Mouse (Mus musculus): ENCODE measurements around the gene Stk19. TPM values are rescaled to one million over a fixed set of nuclear protein-coding genes. Genes with fewer than 3 reads are reported as not detected.
"Not testable (repeated sequence)": the region's sequence is repeated elsewhere in the genome, so short reads cannot be mapped to it uniquely, and the experiment has no call there.

Stk19 gene
- polyA plus RNA-seq, 1 experiment, result 20.3 TPM

DNA sequence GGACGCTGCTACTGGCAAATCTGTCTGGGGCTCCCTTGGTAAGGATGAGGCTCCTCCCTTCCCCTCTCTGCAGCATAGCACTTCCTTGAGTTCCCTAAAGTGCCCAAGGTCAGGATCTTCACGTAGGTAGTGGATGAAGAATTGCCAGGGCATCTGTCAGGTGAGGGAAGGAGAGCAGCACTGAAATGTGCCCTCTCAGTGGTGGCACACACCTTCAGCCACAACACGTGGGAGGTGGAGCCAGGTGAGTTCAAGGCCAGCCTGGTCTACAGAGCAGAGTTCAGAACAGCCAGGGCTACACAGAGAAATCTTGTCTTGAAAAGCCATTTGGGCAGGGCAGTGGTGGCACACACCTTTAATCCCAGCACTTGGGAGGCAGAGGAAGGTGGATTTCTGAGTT lies 18.0 kb upstream of the Stk19 start:
- no peak overlapping the region for H3K27ac ChIP-seq (replicated peaks; ENCODE audit: low read depth, low read length)

DNA sequence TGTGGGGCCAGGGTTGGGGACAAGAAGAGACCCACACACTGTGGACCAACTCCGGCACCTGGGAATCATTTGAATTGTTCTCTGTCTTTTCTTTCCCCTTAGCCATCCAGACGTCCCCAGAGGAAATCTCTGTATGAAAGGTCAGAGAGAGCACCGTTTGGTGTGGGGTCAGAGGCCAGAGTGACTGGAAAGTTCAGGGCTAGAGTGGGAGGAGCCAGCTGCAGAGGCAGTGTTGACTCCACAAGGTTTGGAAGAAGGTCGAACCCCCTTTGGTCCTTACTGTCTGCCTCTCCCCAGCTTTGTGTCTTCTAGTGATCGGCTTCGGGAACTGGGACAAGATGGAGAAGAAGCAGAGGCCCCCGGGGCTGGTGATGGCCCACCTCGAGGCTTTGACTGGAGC lies 16.8 kb upstream of the Stk19 start:
- H3K4me1 ChIP-seq (ENCODE audit: control insufficient read depth, insufficient read depth, insufficient read length, low read length), result peaks cover 7% of the 10 kb centered on the region; the same call in 1 of the 2 replicates
- no peak overlapping the region for H3K27ac ChIP-seq (replicated peaks; ENCODE audit: low read depth, low read length)
- no peak overlapping the region for H3K4me3 ChIP-seq (ENCODE audit: insufficient read depth, low read depth, low read length)

More for the DNA sequence above, 18.0 kb upstream of the Stk19 start:
- Histone ChIP-seq H3K4me3 (ENCODE audit: insufficient read depth, low read depth, low read length) (no peak overlapping the region), H3K4me1 (ENCODE audit: control insufficient read depth, insufficient read depth, insufficient read length, low read length) (peaks cover 3% of the 10 kb centered on the region; the same call in 1 of the 2 replicates)

DNA sequence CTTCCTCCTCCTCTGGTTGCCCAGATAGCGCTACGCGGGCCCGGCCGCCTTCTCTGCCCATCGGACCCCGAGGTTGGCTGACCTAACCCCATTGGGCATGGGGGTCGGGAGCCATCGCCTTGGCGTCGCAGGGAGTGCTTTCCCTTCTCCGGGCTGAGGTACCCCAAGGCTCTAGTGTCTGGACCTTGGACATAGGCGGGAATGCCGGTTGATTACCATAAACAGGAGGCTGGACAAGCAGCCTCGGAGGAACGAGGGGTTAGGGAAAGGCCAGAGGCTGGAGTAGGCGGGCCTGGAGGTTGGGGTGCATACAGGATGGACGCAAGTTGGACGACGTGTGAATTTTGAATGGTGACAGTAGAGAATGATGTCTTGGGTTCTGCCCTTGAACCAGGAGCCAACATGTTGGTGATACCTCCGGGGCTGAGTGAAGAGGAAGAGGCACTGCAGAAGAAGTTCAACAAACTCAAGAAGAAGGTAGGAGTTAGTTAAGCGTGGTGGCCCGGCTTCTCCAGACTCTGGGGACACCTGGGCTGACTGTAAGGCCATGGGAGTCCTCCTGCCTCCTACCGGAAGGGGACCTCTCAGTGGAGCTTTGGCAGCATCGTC lies 13.9 kb upstream of the Stk19 start:
- Histone ChIP-seq H3K4me1 (ENCODE audit: control insufficient read depth, insufficient read depth, insufficient read length, low read length) (peaks cover 7% of the 10 kb centered on the region; the same call in 1 of the 2 replicates), H3K27ac (replicated peaks; ENCODE audit: low read depth, low read length) (0 out of 2 replicates have a peak overlapping the region, but pooled peaks have one; percentile 13), H3K4me3 (ENCODE audit: insufficient read depth, low read depth, low read length) (peak overlapping the region; percentile 78)

DNA sequence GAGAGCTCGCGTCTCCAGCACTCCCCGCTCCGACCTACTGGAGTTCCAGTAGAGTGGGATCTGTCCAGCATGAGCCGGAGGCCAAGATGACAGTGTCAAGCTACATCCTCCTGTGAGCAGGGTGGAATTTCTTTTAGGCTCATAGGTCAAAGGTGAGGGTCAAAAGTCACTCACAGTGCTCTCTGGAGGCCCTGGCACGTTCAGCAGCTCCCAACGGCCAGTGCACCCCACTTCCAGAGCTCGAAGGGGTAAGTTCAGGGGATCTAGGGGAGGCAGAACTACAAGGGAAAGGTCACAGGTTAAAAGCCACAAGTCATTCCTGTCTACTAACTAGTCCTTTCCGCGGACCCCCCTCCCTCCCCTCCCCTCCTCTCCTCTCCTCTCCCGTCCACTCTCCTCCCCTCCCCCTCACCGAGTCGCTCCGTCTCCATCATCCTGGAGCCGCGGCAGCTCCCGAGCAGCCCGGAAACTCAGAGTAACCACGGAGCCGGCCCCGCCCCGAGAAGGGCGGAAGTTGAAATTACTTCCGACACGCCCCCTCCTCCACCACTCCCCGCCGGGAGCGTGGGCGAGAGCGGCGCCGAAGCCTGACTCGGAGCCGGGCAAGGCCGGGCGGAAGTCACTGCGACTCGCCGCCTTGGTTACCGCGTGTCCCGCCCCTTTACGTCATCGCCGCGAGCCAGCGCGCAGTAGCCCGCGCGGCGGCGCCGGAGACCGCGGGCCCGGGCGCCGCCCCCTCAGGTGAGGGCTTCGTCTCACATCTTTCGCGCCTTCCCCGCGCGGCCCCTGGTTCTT lies 13.2 kb upstream of the Stk19 start, which contains the start of the genes Skiv2l and Nelfe:
Gene Skiv2l, minus strand, starts transcription at position 489 of the 795 bp plus-strand sequence.
Gene Nelfe, plus strand, starts transcription at position 670 of the 795 bp plus-strand sequence.
- H3K4me3 ChIP-seq (ENCODE audit: insufficient read depth, low read depth, low read length), result peak within 1 kb of the TSS; percentile 78
- peaks cover 7% of the 10 kb centered on the region; the same call in 1 of the 2 replicates for H3K4me1 ChIP-seq (ENCODE audit: control insufficient read depth, insufficient read depth, insufficient read length, low read length)
- H3K27ac ChIP-seq (replicated peaks; ENCODE audit: low read depth, low read length), result peak within 1 kb of the TSS; percentile 31; the same call in 1 of the 2 replicates

DNA sequence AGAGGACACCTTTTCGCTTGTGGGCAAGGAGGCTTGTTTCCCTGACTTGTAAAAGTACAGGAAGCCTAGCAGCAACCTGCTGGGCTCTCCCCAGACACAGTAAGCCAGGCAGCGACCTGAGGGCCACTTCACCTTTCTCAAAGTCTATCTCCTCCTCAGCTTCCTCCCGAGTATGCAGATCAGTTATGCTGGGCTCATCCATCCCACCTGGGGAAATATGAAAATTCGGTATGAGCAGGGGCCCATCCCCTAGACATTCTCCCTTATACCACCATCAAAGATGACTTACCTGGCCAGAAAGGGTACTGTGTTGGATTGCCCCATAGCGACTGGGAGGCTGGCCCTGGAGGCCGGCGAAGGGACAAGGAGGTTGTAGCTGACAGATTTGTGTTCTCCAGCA lies 10.9 kb upstream of the Stk19 start:
- H3K4me1 ChIP-seq (ENCODE audit: control insufficient read depth, insufficient read depth, insufficient read length, low read length), result peaks cover 7% of the 10 kb centered on the region; the same call in 1 of the 2 replicates
- no peak overlapping the region for H3K4me3 ChIP-seq (ENCODE audit: insufficient read depth, low read depth, low read length)
- no peak overlapping the region for H3K27ac ChIP-seq (replicated peaks; ENCODE audit: low read depth, low read length)

DNA sequence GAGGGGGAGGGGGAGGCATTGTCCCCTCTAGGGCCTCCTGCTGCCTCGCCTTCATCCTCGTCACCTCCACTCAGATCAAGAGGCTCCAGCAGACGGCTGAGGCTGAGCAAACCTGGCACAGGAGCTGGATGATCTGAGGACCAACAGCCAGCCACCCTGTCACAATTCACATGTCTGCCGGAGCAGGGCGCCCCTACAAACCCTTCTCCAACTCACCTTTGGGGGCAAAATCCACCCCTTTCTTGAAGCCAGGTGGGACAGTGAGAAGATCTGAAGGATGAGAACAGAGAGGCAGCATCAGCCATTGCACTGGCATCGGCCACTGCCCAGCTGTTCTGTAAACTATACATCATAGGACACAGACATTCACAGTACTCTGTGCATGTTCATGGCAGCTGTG lies 10.4 kb upstream of the Stk19 start:
- peaks cover 7% of the 10 kb centered on the region; the same call in 1 of the 2 replicates for H3K4me1 ChIP-seq (ENCODE audit: control insufficient read depth, insufficient read depth, insufficient read length, low read length)
- H3K4me3 ChIP-seq (ENCODE audit: insufficient read depth, low read depth, low read length), result no peak overlapping the region
- H3K27ac ChIP-seq (replicated peaks; ENCODE audit: low read depth, low read length), result no peak overlapping the region

DNA sequence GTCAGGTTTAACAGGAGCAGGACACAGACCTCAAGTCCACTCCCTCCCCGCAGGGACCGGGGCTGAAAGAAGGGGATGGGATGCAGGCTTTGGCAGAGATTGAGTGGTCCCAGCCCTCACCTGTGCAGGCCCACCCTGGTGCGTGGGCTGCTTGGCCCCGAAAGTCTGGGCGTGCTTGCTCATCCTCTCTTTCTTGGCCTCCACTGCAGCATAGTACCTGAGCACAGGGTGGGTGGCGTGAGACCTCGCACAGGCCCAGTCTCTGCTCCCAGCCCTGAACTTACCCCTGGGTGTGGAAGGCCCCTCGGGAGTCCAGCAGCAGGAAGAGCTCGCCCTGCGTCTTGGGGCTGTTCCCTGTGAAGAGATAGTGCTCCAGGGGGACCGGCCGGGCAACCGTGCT lies 8.1 kb upstream of the Stk19 start:
- no peak overlapping the region for H3K27ac ChIP-seq (replicated peaks; ENCODE audit: low read depth, low read length)
- H3K4me3 ChIP-seq (ENCODE audit: insufficient read depth, low read depth, low read length), result no peak overlapping the region
- 0 out of 2 replicates have a peak, but pooled peaks cover 4% of the 10 kb centered on the region for H3K4me1 ChIP-seq (ENCODE audit: control insufficient read depth, insufficient read depth, insufficient read length, low read length)

DNA sequence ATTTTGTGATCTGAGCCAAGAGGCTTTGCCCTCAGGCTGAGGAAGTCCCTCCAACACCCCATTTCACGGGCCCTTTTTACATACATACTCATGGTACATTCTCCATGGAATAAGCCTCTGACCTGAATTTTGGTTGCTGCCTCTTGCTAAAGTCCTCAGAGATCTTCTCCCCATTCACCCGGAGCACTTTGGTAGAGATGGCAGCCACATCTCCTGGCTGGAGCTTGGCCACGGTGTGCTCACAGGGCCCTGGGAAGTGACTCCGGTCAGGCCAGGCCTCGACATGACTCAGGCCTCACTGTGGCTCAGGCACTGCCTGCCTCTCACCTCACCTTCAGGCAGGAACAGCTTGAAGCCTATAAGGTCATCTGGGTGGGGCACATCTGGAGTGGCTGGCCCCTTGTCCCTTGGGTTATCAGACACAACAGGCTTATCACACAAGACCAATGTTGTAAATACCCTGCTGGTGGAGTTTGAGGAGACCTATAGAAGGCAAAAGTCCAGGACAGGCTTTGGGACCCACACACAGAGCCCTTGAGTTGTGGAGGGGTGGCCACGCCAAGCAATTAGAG lies 4.1 kb upstream of the Stk19 start:
- no peak overlapping the region for H3K27ac ChIP-seq (replicated peaks; ENCODE audit: low read depth, low read length)
- 0 out of 2 replicates have a peak, but pooled peaks cover 3% of the 10 kb centered on the region for H3K4me1 ChIP-seq (ENCODE audit: control insufficient read depth, insufficient read depth, insufficient read length, low read length)
- no peak overlapping the region for H3K4me3 ChIP-seq (ENCODE audit: insufficient read depth, low read depth, low read length)

DNA sequence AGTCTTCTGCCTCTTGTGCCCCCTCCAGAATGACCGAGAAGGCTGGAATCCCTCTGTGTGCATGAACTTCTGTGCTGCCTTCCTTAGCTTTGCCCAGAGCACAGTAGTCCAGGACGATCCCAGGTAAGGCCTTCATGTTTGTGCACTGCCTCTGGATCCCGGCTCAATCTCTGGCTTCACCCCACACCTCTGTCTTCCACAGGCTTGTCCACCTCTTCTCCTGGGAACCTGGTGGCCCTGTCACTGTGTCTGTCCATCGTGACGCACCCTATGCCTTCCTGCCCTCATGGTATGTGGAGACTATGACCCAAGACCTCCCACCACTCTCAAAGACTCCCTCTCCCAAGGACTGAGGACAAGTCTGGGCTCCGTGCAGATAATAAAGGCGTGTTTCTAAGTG lies 2.0 kb upstream of the Stk19 start:
- Histone ChIP-seq H3K27ac (replicated peaks; ENCODE audit: low read depth, low read length) (no peak overlapping the region), H3K4me3 (ENCODE audit: insufficient read depth, low read depth, low read length) (no peak overlapping the region), H3K4me1 (ENCODE audit: control insufficient read depth, insufficient read depth, insufficient read length, low read length) (0 out of 2 replicates have a peak, but pooled peaks cover 4% of the 10 kb centered on the region)

DNA sequence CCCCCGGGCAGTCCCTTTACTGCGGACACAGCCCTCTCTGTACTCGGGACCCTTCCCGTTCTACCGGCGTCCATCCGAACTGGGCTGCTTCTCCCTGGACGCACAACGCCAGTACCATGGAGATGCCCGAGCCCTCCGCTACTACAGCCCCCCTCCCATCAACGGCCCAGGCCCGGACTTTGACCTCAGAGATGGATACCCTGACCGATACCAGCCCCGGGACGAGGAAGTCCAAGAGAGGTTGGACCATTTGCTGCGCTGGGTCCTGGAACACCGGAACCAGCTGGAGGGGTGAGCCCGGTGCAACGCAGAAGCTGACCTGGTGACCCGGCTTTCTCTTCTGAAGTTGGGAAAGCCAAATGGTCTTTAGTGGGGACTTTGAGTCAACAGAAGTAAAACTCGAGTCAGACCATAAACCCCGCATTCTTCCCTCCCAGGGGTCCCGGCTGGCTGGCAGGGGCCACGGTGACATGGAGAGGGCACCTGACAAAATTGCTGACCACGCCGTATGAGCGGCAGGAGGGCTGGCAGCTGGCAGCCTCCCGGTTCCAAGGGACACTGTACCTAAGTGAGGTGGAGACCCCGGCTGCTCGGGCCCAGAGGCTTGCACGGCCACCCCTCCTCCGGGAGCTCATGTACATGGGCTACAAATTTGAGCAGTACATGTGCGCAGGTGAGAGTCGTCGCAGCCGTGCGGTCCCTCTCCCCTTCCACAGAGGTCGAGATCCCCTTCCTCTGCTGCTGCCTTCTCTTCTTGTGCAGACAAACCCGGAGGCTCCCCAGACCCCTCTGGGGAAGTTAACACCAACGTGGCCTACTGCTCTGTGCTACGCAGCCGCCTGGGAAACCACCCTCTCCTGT lies 949 bp upstream of the Stk19 start:
- Histone ChIP-seq H3K27ac (replicated peaks; ENCODE audit: low read depth, low read length) (peak overlapping the region; percentile 39), H3K4me1 (ENCODE audit: control insufficient read depth, insufficient read depth, insufficient read length, low read length) (0 out of 2 replicates have a peak, but pooled peaks cover 4% of the 10 kb centered on the region), H3K4me3 (ENCODE audit: insufficient read depth, low read depth, low read length) (peak overlapping the region; percentile 83)

DNA sequence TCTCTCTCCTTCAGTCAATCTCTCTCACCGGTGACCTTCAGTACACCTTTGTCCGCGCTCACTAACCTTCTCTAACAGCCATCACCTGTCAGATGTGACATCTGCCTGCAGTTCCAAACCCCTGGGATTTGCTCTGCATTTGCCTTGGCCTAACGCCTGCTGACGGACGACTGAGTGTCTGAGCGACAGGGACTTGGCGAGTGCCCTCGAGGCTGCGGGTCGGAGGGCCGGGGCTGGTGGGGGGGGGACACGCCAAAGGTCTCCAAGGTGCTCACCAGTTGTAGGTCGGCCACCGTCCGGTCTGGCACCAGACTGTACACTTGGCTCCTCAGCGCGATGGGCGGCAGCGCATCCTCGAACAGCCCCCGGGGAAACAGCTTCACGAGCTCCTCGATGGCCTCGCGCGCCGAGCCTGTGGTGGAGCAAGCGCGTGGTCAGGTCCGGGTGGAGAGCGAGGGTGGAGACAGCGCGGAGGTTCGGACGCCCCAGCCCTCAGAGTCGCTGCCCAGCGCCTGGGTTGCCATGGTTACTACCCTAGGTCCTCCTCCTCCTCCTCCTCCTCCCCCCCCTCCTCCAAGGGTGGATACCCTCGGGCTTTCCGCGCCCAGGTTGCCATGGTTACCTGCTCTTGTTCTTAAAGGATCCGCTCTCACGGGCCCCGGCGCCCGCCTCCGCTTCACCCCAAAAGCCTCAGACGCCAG lies 440 bp downstream of the Stk19 start:
- H3K4me1 ChIP-seq (ENCODE audit: control insufficient read depth, insufficient read depth, insufficient read length, low read length), result 0 out of 2 replicates have a peak, but pooled peaks cover 4% of the 10 kb centered on the region
- H3K4me3 ChIP-seq (ENCODE audit: insufficient read depth, low read depth, low read length), result peak overlapping the region; percentile 83
- H3K27ac ChIP-seq (replicated peaks; ENCODE audit: low read depth, low read length), result 0 out of 2 replicates have a peak overlapping the region, but pooled peaks have one; percentile 32

DNA sequence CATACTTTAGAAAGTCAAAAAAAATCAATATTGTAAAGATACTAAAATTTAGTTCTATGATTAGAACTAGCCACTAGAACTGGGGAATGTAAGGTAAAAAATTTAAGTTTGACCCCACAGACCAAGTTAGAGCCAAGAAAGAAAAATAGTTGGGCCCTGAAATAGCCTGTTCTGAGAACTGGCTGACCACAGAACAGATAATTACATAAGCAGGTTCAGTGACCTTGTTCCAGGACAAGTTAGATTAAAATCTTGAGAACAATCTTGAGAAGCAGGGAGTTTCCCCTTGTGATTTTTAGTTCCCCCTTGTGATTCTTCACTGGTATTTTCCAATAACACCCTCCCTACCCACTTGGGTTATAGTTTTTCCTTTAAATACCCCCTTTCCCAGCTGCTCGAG lies 6.0 kb downstream of the Stk19 start:
- not testable (repeated sequence) for H3K4me1 ChIP-seq (ENCODE audit: control insufficient read depth, insufficient read depth, insufficient read length, low read length); H3K4me3 ChIP-seq (ENCODE audit: insufficient read depth, low read depth, low read length); H3K27ac ChIP-seq (replicated peaks; ENCODE audit: low read depth, low read length)

DNA sequence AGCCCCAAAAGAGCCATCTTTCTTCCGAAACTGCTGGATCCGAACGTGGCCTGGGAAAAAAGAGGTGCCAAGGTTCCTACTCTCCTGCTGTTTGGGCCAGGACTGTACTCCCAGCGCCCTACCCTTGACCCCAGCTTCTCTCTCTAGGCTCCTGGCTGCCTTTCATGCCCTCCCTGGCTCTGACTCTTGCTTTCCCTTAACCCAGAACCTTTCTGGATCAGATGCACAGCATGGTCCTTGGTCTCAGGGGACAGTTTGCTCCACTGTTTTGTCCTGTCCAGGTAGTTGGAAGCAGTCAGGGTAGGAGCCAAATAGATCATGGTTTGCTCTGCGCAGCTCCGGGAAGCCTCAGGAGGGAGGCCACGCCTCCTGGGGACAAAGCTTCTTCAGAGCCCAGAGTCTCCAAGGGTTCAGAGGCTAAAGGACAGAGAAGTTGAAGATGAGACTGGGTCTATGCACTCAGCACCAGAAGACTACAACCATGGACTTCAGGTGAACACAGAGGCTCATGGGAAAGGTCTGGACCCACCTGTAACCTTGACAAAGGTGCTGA lies 21.9 kb downstream of the Stk19 start:
- H3K4me3 ChIP-seq (ENCODE audit: insufficient read depth, low read depth, low read length), result no peak overlapping the region
- H3K27ac ChIP-seq (replicated peaks; ENCODE audit: low read depth, low read length), result no peak overlapping the region
- H3K4me1 ChIP-seq (ENCODE audit: control insufficient read depth, insufficient read depth, insufficient read length, low read length), result no peaks in the 10 kb centered on the region

DNA sequence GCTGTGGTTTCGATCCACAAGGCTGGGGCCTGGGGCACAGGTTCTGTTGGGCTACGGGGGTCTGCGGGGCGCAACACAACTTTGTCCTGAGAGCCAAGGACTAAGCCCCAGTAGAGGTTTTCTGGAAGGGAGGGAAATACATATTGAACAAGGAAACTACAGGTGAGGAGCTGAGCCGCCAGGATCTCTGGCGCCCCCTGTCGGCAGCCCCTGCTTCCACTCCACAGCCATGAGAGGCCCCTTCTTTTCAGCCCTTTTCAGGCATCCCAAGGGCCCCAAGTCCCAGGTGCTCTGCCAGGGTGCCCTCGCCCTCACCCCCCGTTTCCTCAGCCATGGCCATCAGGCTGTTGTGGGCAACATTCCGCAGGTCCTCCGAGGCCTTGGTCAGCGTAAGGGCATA lies 23.0 kb downstream of the Stk19 start:
- H3K27ac ChIP-seq (replicated peaks; ENCODE audit: low read depth, low read length); H3K4me3 ChIP-seq (ENCODE audit: insufficient read depth, low read depth, low read length); H3K4me1 ChIP-seq (ENCODE audit: control insufficient read depth, insufficient read depth, insufficient read length, low read length): not testable (repeated sequence)

All from brown adipose tissue, adult 24 weeks (tissue).